Mouse (Mus musculus): ENCODE results near the gene Lrrc20. TPM values are rescaled to one million over a fixed set of nuclear protein-coding genes. Genes with fewer than 3 reads are reported as not detected.

Gene Lrrc20
- polyA plus RNA-seq, 1 experiment from 2014 or later, result 12.1 TPM

GRCm38 (mm10) chr10:61544863-61545240 is 69.3 kb downstream of the Lrrc20 start:
- Histone ChIP-seq H3K4me2 (0 out of 2 replicates have a peak overlapping the region, but pooled peaks have one; percentile 8), H3K9me3 (no peaks in the 10 kb centered on the region), H3K27ac (replicated peaks) (no peak overlapping the region), H3K36me3 (no peaks in the 10 kb centered on the region), H3K4me3 (no peak overlapping the region), H3K27me3 (replicated peaks) (no peaks in the 10 kb centered on the region), H3K4me1 (peaks cover 21% of the 10 kb centered on the region), H3K9ac (no peak overlapping the region)
- ATAC-seq (ENCODE audit: extremely low read depth, insufficient number of reproducible peaks, low FRiP score, low TSS enrichment), result no peak
- 58% methylated on average over 9 of the region's 9 CpGs for WGBS

GRCm38 (mm10) chr10:61550106-61550505 is 74.5 kb downstream of the Lrrc20 start:
- WGBS, result 82% methylated on average over 8 of the region's 8 CpGs
- no peak for ATAC-seq (ENCODE audit: extremely low read depth, insufficient number of reproducible peaks, low FRiP score, low TSS enrichment)
- H3K36me3 ChIP-seq, result peaks cover 2% of the 10 kb centered on the region; the same call in 1 of the 2 replicates

GRCm38 (mm10) chr10:61555155-61555554 is 79.6 kb downstream of the Lrrc20 start:
- Histone ChIP-seq H3K27ac (replicated peaks) (no peak overlapping the region), H3K9ac (no peak overlapping the region), H3K9me3 (peaks cover 10% of the 10 kb centered on the region; the same call in 1 of the 2 replicates), H3K27me3 (replicated peaks) (no peaks in the 10 kb centered on the region), H3K4me2 (no peak overlapping the region), H3K4me3 (no peak overlapping the region), H3K36me3 (peaks cover 18% of the 10 kb centered on the region), H3K4me1 (peaks cover 13% of the 10 kb centered on the region; the same call in 1 of the 2 replicates)
- no peak for ATAC-seq (ENCODE audit: extremely low read depth, insufficient number of reproducible peaks, low FRiP score, low TSS enrichment)
- WGBS, result 68% methylated on average over 6 of the region's 6 CpGs

More at GRCm38 (mm10) chr10:61550106-61550505, 74.5 kb downstream of the Lrrc20 start:
- no peak overlapping the region for H3K9ac ChIP-seq
- H3K27ac ChIP-seq (replicated peaks), result no peak overlapping the region
- H3K27me3 ChIP-seq (replicated peaks), result no peaks in the 10 kb centered on the region
- no peaks in the 10 kb centered on the region for H3K9me3 ChIP-seq
- H3K4me1 ChIP-seq, result peaks cover 4% of the 10 kb centered on the region; the same call in 1 of the 2 replicates
- no peak overlapping the region for H3K4me3 ChIP-seq
- no peak overlapping the region for H3K4me2 ChIP-seq

- no peak overlapping the region for H3K9ac ChIP-seq
- H3K4me1 ChIP-seq, result peaks cover 13% of the 10 kb centered on the region; the same call in 1 of the 2 replicates
- no peak for ATAC-seq (ENCODE audit: extremely low read depth, insufficient number of reproducible peaks, low FRiP score, low TSS enrichment)
- no peak overlapping the region for H3K4me3 ChIP-seq
- H3K27me3 ChIP-seq (replicated peaks), result no peaks in the 10 kb centered on the region
- H3K36me3 ChIP-seq, result peaks cover 35% of the 10 kb centered on the region
- WGBS, result 71% methylated on average over 2 of the region's 2 CpGs
- H3K9me3 ChIP-seq, result peaks cover 10% of the 10 kb centered on the region; the same call in 1 of the 2 replicates
- H3K4me2 ChIP-seq, result no peak overlapping the region
- H3K27ac ChIP-seq (replicated peaks), result no peak overlapping the region
These were observed 83.0 kb downstream of the Lrrc20 start for GRCm38 (mm10) chr10:61558631-61559030.

GRCm38 (mm10) chr10:61559544-61559943 is 83.9 kb downstream of the Lrrc20 start:
- H3K9me3 ChIP-seq, result peaks cover 10% of the 10 kb centered on the region; the same call in 1 of the 2 replicates
- no peaks in the 10 kb centered on the region for H3K27me3 ChIP-seq (replicated peaks)
- ATAC-seq (ENCODE audit: extremely low read depth, insufficient number of reproducible peaks, low FRiP score, low TSS enrichment), result no peak
- H3K4me1 ChIP-seq, result peaks cover 13% of the 10 kb centered on the region; the same call in 1 of the 2 replicates
- H3K36me3 ChIP-seq, result peaks cover 35% of the 10 kb centered on the region
- no peak overlapping the region for H3K4me3 ChIP-seq
- 0 out of 2 replicates have a peak overlapping the region, but pooled peaks have one; percentile 5 for H3K27ac ChIP-seq (replicated peaks)
- no peak overlapping the region for H3K9ac ChIP-seq
- no peak overlapping the region for H3K4me2 ChIP-seq

GRCm38 (mm10) chr10:61563550-61563949 is 87.9 kb downstream of the Lrrc20 start:
- peaks cover 3% of the 10 kb centered on the region; the same call in 1 of the 2 replicates for H3K4me1 ChIP-seq

GRCm38 (mm10) chr10:61564408-61564807 is 88.8 kb downstream of the Lrrc20 start:
- H3K9ac ChIP-seq, result no peak overlapping the region
- H3K36me3 ChIP-seq, result peaks cover 20% of the 10 kb centered on the region
- no peak for ATAC-seq (ENCODE audit: extremely low read depth, insufficient number of reproducible peaks, low FRiP score, low TSS enrichment)
- WGBS, result 47% methylated on average over 4 of the region's 4 CpGs
- H3K9me3 ChIP-seq, result no peaks in the 10 kb centered on the region; the same call in 1 of the 2 replicates
- no peaks in the 10 kb centered on the region for H3K27me3 ChIP-seq (replicated peaks)
- H3K4me1 ChIP-seq, result peaks cover 3% of the 10 kb centered on the region; the same call in 1 of the 2 replicates
- no peak overlapping the region for H3K4me3 ChIP-seq
- no peak overlapping the region for H3K27ac ChIP-seq (replicated peaks)
- H3K4me2 ChIP-seq, result no peak overlapping the region

More at GRCm38 (mm10) chr10:61563550-61563949, 87.9 kb downstream of the Lrrc20 start:
- no peaks in the 10 kb centered on the region for H3K27me3 ChIP-seq (replicated peaks)
- no peak for ATAC-seq (ENCODE audit: extremely low read depth, insufficient number of reproducible peaks, low FRiP score, low TSS enrichment)
- WGBS, result 73% methylated on average over 9 of the region's 9 CpGs
- no peak overlapping the region for H3K4me2 ChIP-seq
- H3K9me3 ChIP-seq, result no peaks in the 10 kb centered on the region; the same call in 1 of the 2 replicates
- H3K36me3 ChIP-seq, result peaks cover 24% of the 10 kb centered on the region
- H3K27ac ChIP-seq (replicated peaks), result no peak overlapping the region
- H3K9ac ChIP-seq, result no peak overlapping the region
- no peak overlapping the region for H3K4me3 ChIP-seq

- Histone ChIP-seq H3K27me3 (replicated peaks) (no peaks in the 10 kb centered on the region), H3K27ac (replicated peaks) (no peak overlapping the region), H3K36me3 (no peaks in the 10 kb centered on the region), H3K4me1 (peaks cover 16% of the 10 kb centered on the region), H3K9ac (no peak overlapping the region), H3K4me3 (no peak overlapping the region), H3K4me2 (no peak overlapping the region), H3K9me3 (no peaks in the 10 kb centered on the region)
- 27% methylated on average over 10 of the region's 10 CpGs for WGBS
- no peak for ATAC-seq (ENCODE audit: extremely low read depth, insufficient number of reproducible peaks, low FRiP score, low TSS enrichment)
These were observed 94.6 kb downstream of the Lrrc20 start for GRCm38 (mm10) chr10:61570181-61570580.

GRCm38 (mm10) chr10:61572126-61572525 is 96.5 kb downstream of the Lrrc20 start:
- Histone ChIP-seq H3K27me3 (replicated peaks) (no peaks in the 10 kb centered on the region), H3K9me3 (no peaks in the 10 kb centered on the region), H3K36me3 (no peaks in the 10 kb centered on the region), H3K4me2 (no peak overlapping the region), H3K4me1 (peaks cover 28% of the 10 kb centered on the region), H3K4me3 (no peak overlapping the region), H3K27ac (replicated peaks) (no peak overlapping the region), H3K9ac (no peak overlapping the region)
- no peak for ATAC-seq (ENCODE audit: extremely low read depth, insufficient number of reproducible peaks, low FRiP score, low TSS enrichment)
- 61% methylated on average over 5 of the region's 5 CpGs for WGBS

GRCm38 (mm10) chr10:61576120-61576767 is 100.6 kb downstream of the Lrrc20 start:
- Histone ChIP-seq H3K27me3 (replicated peaks) (no peaks in the 10 kb centered on the region), H3K4me2 (no peak overlapping the region), H3K36me3 (peaks cover 12% of the 10 kb centered on the region), H3K9ac (no peak overlapping the region), H3K9me3 (no peaks in the 10 kb centered on the region), H3K27ac (replicated peaks) (no peak overlapping the region), H3K4me3 (no peak overlapping the region), H3K4me1 (peaks cover 14% of the 10 kb centered on the region)
- 62% methylated on average over 13 of the region's 13 CpGs for WGBS
- ATAC-seq (ENCODE audit: extremely low read depth, insufficient number of reproducible peaks, low FRiP score, low TSS enrichment), result no peak

- WGBS, result 75% methylated on average over 7 of the region's 7 CpGs
- Histone ChIP-seq H3K27ac (replicated peaks) (no peak overlapping the region), H3K4me2 (no peak overlapping the region), H3K4me3 (no peak overlapping the region), H3K36me3 (no peaks in the 10 kb centered on the region), H3K4me1 (peaks cover 6% of the 10 kb centered on the region), H3K9ac (no peak overlapping the region), H3K9me3 (no peaks in the 10 kb centered on the region), H3K27me3 (replicated peaks) (no peaks in the 10 kb centered on the region)
- no peak for ATAC-seq (ENCODE audit: extremely low read depth, insufficient number of reproducible peaks, low FRiP score, low TSS enrichment)
These were observed 111.7 kb downstream of the Lrrc20 start for GRCm38 (mm10) chr10:61587241-61587849.
